Mouse (Mus musculus): ENCODE measurements around the gene Glis3.

Gene Glis3

DNA sequence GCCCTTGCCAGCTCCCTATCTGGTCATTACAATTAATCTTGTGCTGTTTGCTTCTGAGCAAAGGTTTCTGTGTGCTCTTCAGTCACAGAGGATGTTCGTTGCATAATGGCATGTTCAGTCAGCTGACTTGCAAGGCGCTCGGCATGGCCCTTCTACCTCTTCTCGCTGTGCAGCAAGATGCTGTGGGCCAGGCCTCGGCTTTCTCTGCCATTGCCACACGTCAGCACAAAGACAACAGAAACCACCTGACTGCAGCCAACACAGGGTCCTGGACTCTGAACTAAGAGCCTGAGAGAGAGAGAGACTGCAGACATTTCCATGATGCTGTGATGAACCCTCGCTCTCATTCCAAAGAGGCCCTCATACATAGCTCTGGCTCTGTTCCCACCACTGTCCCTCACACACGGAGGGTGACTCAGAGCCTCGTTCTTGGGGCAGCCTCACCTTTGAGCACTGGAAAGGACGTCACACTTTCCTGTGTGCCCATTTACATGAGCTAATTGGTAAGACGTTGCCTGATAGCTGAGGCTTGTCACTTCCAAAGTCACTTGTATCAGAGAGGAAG is 380.6 kb downstream of the Glis3 start:
- DNase-seq: peak in 1 of 2 experiments; percentile 10

DNA sequence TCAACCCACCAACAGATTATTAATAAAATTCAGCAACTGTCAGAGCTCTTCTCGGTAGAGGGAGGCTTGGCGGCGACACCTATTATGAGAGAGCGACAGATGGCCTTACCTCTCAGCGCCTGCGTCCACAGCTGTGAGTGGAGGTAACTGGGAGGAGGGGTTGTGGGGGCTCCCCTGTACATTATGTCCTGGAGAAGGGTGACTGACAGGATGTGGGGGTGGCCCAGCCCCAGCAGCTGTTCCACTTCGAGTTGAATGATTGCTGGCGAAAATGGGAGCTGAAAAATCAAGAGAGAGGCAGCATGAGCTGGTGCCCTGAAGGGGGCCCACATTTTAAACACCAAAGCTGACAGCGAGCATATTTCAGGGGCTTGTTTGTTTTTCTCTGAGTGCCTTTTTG is 381.2 kb downstream of the Glis3 start:
- no peak for DNase-seq

- DNase-seq: no peak
Observed at GRCm38 (mm10) chr19:28291596-28291995, 388.3 kb downstream of the Glis3 start.

DNA sequence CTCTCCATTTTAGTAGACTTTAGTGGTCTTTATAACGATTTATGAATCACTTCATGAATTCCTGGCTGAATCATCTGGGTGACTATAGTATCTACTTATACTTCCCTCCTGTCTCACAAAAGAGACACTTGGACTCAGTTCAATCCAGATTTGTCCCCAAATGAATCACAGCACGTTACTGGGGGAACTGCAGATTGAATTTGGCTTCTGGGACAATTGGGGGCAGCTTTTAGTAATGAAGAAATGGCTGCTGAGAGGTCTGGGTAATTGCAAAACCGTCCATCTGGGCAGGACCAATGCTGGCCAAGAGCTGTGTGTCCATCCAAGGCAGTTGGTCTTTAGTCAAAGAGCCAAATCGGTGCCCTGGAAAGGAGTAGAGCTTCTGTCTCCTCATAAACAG is 390.4 kb downstream of the Glis3 start:
- no peak for DNase-seq

DNA sequence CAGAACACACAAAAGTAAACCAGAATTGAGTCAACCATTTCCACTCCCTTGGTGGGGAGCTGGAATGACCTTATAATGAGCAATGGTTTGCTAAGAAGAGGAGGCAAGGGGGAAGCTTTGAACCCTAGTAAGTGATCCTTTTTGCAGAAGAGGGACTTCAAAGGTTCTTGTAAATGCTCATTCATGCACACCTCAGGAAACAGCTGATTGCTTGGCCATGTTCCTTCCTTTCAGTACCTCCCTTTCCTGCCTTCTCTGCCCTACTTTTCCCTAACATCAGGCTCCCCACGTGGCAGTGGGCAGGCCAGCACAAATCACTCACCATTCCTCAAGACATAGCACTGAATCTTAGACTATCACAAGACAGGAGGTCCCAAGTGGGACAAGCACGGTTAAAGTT is 392.4 kb downstream of the Glis3 start:
- DNase-seq: no peak

GRCm38 (mm10) chr19:28284098-28284569 is 395.7 kb downstream of the Glis3 start:
- DNase-seq: no peak

DNA sequence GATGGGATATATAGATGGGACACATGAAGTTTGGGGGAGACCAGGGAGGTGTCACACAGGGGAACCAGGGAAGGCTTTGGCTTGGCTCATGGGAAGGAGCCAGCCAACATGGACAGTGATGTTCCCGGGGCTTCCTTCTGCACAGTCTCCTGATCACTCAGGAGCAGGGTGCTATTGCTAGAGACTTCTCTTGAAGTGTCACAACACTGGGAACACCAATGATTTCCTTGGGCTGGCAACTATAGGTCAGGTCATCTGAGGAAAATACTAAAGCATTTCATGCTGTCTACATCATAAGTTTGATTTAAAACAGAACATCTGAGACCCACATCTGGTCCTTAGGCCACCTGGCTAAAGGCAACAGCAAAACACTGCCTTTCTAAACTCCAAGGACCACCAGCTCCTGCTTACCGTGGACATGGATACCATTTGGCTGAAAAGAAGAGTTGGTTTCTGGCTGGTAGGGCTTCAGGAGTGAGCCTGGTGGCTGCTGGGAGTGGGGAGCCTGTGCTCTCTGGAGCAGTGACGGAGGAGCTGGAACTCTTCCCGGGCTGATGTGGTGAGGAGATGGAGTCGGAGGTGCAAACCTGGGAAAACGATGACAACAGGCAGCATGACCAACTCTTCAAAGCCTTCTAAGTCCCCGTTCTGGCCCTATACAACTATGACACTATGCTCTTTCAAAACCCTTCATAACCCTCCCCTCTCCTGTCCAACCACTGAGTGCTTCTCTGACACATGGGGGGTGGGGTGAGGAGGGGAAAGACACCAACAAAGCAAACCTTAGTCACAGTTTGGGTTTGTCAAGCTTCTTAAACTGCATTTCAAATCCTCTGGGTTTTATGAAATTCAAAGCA is 396.4 kb downstream of the Glis3 start:
- no peak for DNase-seq

DNA sequence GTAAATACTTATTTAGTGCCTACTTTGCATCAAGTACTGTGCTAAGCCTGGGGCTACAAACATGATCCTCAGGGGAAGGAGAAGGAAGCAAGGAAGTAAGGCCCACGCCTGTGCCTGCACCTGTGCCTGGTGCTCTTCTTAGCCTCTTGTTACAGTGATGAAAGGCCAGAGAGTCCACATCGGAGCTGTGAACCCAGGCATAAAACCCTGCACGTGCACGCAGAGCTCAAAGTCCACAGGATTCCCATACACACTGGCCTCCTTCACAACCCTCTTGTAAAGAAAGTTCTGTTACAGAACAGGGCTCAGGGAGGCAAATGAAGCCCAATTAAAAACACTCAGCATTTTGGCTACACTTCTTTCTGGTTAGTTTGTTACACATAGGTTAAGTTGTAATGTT is 398.5 kb downstream of the Glis3 start:
- DNase-seq: no peak

DNA sequence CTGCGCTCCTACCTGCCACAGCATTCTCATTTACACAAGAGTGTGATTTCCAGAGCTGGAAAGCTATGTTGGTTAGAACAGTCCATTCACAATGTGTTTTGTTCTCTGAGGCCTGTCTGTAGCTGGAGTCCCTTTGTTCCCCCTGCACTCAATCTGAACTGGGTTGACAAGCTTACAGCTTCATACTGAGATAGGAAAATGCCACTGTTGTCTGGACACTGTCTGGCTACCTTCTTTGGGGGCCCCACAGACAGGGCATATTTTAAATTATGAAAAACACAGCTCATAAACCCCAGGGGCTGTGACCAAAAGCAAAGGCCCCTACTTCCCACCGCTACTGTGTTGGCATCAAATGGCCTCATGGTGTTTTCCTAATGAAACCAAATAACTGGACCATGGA is 402.8 kb downstream of the Glis3 start:
- DNase-seq: no peak

DNA sequence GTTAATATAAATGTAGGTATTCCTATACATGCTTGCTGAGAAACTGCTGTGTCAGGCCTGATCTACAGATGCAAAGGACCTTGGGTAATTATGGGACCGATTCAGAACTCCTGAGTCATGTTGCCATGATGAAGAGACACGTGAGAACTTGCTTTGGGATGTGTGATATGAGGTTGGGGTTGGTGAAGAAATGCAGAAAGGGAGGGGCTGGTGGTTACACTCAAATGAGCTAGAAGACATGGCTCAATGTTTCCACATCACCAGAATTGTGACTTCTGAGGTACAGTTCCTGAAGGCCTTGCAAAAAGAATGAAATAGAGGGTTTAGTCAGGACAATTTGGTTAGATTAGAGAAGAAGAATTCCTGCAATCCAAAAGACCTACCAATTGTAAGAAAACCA is 405.4 kb downstream of the Glis3 start:
- DNase-seq: no peak

DNA sequence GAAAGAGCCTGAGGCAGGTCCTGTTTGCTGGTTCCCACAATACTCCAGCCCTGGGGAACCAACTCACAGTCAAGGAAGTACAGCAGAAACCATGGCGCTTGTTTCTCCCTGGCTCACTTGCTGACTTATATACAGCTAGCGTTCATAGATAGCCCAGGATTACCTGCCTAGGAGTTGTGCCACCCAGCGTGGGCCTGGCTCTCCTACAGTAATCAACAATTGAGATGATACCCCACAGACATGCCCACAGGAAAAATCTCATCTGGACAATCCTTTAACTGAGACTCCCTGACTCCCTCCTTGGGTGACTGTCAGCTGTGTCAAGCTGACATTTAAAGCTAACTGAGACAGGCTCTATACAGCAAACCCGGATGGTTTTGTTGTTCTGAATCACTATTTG is 405.9 kb downstream of the Glis3 start:
- DNase-seq: no peak

DNA sequence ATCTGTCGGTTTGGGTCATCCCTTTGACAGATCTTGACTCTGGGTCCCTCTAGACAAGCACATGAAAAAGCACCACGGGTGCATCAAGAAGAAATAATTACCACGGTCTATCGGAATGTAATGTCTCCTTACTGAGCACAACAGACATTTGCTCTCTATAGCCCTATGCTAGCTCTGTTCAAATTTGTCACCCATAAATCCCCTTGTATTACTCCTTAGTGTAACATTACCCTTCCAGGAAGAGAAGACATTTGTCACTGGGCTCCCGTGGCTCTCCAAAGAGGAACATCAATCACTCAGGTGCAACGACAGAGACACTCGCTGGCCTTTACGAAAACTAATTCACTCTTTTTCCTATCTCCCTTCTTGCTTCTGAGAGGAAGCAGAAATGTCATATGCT is 413.0 kb downstream of the Glis3 start:
- no peak for DNase-seq

GRCm38 (mm10) chr19:28265776-28266175 is 414.1 kb downstream of the Glis3 start:
- no peak for DNase-seq

GRCm38 (mm10) chr19:28258907-28259675 is 420.8 kb downstream of the Glis3 start:
- DNase-seq: no peak

- no peak for DNase-seq
Observed at GRCm38 (mm10) chr19:28258480-28258879, 421.4 kb downstream of the Glis3 start.

DNA sequence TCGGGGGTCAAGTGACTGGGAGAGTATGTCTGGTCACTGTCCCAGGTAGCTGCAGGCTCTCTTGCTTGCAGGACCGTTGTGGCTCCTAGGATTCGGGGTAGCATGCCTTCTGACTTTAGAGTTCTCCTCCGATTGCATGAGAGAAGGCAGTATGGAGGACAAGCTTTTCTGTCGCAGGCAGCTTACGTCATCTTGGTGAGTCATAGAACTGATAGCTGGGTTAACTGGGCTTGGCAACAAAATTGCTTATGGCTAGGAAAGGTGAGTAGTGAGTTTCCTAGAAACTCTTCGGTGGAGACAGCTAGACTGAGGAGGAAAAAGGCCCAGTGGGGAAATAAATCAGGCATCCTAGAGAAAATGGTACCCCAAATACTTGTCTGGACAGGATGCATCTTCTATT is 432.5 kb downstream of the Glis3 start:
- no peak for DNase-seq

- DNase-seq: no peak
Observed at GRCm38 (mm10) chr19:28246186-28246585, 433.7 kb downstream of the Glis3 start.

GRCm38 (mm10) chr19:28238073-28238472 is 441.8 kb downstream of the Glis3 start:
- no peak for DNase-seq

DNA sequence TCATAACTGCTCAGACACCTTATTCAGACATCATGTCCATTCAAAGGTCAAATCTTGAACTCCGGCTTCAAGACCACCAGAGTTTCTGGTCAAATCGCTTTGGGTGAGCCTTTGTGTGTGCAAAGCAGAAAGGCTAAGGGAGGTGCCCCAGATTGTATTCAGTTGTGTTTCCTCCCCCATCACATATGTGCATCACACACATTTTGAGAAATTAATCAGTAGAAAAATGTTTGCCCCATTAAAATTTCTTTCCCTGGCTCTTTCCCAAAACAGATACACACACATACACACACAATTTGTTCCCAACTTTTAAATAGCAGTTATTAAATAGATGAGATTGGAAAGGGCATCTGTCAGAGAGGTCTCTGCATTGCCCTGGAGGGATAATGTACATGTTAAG is 442.3 kb downstream of the Glis3 start:
- DNase-seq: no peak

GRCm38 (mm10) chr19:28235571-28235970 is 444.3 kb downstream of the Glis3 start:
- no peak for DNase-seq

GRCm38 (mm10) chr19:28235096-28235495 is 444.8 kb downstream of the Glis3 start:
- DNase-seq: no peak

- no peak for DNase-seq
Observed at GRCm38 (mm10) chr19:28234676-28235075, 445.2 kb downstream of the Glis3 start.

DNA sequence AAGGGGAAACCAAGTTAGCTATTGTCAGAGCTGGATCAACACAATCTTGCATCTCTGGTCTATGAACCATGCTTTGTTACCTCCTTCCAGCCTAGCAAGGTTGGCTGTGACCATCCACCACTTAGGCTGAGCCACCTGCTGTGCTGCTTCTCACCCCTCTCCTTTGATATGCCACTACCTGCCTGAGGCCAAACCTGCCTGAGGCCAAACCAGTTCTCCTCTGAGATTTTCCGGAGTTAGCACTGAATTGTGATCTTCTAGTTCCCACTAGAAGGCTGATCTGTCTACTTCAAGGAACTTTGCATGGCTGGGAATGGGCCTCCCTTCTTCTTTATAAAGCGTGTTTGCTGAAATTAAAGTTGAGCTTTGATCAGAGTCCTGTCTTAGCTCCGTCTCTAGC is 448.4 kb downstream of the Glis3 start:
- no peak for DNase-seq

GRCm38 (mm10) chr19:28227526-28227925 is 452.4 kb downstream of the Glis3 start:
- DNase-seq: no peak
